Mouse (Mus musculus): ENCODE measurements at regions not wholly inside any gene's neighbourhood (a gene's known extent, or its start where the extent isn't known, plus 50 kb on each side); places are given as distances from the start of the nearest gene placed in this dataset.

- TF ChIP-seq CTCF (IDR thresholded peaks at IDR 0.05; ENCODE audit: low read depth, low read length) (no peak), GATA1 (IDR thresholded peaks at IDR 0.05; ENCODE audit: borderline replicate concordance, low read length) (no peak), TAL1 (conservative IDR thresholded peaks at IDR 0.05; ENCODE audit: low read depth, low read length) (no peak), POLR2AphosphoS5 (IDR thresholded peaks at IDR 0.05; ENCODE audit: insufficient replicate concordance, low read depth, low read length) (no peak)
Observed at GRCm38 (mm10) chr2:106412158-106412557, 280.9 kb upstream of the Mpped2 start.

All from G1E (cell line).